Mouse (Mus musculus) c-Kit-positive CD71-positive TER-119-positive erythroid progenitor cells, embryonic 14.5 days (primary cell): ENCODE data around the gene Fut8.
"Not testable (repeated sequence)": the region's sequence is repeated elsewhere in the genome, so short reads cannot be mapped to it uniquely, and the experiment has no call there.

Experiments
- DNase-seq: peaks from one replicate; pipeline ENCODE4 v3.0.0-alpha.2; 2013; ENCODE audit warnings: low spot score

Fut8 gene

DNA sequence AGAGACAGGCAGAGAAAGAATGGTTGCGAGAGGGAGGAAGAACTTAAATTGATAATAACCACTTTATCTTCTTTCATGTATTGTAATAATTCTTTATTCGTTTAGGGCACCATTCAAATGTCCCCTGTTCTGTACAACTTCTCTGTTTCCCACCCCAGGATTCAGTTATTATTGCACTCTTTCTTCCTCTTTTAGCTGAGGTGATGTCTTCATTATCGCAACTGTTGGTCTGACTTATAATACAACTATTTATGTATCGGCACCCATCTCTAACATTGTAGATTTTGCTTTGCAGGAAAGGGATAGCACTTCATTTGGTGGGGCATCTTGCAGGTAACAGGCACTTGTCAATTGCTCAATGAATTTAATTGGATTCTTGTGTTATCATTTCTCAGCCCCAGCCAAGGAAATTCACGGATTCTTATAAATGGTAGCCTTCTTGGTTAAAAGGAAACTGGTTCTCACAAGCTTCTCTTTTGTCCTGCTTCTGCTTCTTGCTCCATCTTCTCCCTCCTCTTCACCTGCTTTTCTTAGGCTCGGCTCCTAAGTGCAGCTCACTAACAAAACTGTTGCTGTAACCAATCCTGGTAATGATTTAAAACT lies 15.6 kb upstream of the Fut8 start:
- DNase-seq, result no peak

DNA sequence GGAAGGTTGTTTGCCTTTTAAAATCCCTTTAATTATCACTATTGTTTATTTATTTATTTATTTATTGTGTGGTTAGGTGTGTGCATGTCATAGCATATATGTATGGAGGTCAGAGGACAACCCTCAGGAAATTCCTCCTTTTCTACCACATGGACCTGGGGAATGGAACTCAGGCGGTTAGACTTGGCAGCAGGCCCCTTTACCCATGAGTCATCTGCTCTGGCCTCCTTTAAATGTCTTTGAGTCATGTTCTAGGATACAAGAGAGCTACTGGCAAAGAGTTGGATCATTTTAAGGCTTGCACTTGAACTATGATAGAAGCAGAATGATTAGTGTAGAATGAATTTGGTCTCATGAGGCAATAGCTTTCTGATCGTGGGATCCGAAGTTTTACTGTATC lies 14.3 kb upstream of the Fut8 start:
- DNase-seq, result no peak

DNA sequence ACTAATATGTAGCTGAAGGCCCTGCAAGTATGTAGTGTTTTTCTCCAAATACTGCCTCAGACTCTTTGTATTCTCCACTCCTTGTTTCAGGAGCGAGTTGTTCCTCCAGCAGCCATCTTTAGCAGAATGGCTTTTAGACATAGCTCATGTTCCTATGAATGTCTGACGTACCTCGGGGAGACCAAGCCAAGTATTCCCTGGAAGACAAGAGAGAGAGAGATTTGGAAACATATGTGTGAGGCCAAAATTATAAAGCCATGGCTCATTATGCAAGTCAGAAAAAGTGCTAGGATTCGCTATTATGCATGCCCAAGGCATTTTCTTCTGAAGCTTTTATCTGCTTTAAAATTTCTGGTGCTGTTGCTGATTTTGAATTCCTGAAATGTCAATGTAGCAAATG lies 13.8 kb upstream of the Fut8 start:
- DNase-seq, result no peak

DNA sequence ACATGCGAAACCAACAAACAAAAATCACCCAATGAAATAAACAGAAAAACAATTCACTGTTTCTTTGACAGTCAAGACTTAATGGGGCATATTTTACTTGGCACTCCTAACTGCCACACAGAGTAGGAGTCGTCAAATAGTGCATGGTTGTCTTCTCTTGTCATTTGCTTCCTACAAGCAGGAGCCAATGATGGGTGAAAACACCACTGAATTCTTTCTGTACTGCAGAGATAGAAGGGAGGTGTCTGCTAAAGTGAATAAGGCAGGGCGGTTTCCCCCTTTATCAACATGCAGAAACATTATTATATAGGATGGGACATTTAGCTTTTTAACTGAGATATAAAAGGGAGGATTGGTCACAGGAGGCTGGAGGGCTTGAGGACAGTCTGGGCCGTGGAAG lies 13.0 kb upstream of the Fut8 start:
- peak; percentile 55 for DNase-seq

DNA sequence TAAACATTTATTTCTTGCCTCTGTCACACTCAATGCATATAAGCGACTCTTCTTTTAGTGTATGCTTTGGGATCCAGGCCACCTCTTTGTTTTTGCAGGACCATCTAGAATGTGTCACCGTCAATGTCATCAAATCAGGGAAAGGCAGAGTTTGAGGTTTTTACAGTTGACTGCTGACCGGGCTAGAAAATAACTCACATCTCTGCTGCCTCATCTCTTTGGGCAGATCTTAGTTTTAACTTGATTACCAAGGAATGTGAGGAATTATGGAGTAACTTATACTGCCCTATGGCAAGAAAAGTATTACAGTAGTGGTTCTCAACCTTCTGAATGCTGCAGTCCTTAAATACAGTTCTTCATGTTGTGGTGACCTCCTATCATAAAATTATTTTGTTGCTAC lies 12.2 kb upstream of the Fut8 start:
- DNase-seq, result no peak

DNA sequence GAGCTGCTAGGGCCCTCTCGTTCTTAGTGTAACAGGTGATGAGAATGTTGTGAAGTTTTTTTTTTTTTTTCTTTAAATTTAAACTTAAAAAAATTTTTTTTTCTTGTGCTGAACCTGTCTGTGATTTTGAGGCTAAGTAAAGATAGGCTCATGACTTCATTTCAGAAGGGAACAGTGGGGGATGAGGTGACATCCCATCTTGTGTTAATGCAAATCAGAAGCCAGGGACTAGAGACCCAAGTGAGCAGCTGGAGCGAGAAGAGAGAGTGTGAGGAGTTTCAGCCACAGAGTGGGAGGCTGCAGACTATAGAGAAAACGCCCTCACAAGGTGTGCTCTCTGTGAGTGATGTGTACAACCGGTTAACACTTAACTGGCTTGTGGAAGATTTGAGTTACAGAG lies 2.0 kb upstream of the Fut8 start:
- DNase-seq, result no peak

DNA sequence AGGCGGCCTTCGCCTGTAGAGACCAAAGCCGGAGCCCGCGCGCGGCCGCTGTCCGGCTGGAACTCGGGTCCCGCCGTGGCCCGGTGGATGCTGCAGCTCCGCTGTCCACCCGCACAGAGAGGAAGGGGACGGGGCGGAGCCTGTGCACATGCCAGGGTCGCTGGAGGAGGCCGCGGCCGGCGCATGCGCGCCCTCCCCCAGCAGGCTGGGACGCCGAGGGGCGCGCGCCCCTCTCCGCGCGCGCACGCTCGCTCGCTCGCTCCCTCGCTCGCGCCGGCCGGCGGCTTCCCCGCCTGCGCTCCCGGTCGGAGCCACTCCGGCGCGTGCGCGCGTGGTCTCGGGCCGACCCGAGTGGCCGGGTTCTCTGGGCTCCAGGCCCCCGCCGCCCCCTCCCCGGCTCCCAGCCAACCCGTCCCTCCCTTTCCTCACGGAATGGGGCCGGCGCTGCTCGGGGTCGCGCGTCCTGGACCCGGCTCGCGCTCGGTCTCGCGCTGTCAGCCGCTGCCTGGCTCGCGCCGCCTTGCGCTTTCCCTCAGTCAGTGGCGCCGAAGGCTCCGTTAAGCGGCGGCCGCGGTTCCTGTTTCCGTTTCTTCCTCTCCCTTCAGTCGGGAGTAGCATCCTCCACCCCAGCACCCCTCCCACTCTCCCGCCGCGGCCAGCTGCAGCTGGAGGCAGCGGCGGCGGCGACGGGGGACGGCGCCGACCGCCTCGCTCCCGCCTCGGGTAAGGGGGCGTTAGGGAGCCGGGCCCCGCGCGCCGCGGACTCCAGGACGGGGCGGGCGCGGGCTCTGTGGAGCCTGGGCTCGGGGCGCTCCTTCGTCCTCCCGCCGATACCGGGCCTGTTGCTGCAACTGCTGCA lies 835 bp downstream of the Fut8 start:
- peak; percentile 67 for DNase-seq

DNA sequence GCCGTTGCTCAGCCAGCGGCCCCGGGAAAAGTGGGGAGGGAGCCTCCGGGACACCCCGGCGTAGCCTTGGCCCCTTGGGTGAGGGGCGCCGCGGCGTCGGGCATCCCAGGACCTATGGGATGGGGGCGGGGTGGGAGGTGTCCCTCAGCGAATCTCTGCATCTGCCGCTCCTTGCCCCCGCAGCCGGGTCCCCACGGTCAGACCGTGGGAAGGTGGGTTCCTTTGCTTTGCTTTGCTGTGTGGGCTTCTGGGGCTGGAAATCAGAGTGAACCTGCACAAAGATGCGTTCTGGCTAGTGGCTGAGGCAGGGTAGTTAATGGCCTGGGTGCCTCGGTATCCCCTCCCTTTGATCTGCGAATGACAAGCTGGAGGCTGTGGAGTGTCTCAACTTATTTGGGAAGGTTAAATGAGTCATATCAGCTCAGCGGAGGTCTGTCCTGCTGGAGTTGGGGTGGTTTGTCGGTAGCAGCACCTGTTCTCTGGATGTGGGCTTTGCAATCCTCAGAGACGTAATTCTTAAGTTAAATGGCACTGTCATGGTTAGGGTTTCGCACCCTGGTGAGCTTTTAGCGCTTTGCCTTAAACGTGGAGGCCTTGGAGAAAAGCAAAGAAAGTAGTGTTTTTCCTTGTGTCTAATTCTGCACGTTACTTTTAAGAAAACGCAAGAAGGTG lies 1.6 kb downstream of the Fut8 start:
- DNase-seq, result peak; percentile 40

DNA sequence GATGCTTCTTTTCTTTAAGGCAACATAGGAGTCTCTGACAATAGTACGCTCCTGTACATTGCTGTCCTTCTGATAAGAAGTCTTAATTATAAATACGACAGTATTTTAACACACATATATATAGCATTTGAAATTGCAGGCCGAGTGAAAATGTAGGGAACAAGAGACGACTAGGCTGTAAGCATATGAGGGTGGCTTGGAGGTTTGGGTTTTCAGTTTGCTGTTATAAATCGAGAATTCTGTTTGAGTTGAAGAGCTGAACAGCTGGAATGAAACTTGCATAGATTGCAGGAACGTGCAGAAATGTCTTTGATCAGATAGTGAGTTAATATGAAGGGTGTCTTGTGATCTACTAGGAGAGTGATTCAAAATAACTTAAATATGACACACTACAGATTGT lies 2.4 kb downstream of the Fut8 start:
- DNase-seq, result peak; percentile 15

DNA sequence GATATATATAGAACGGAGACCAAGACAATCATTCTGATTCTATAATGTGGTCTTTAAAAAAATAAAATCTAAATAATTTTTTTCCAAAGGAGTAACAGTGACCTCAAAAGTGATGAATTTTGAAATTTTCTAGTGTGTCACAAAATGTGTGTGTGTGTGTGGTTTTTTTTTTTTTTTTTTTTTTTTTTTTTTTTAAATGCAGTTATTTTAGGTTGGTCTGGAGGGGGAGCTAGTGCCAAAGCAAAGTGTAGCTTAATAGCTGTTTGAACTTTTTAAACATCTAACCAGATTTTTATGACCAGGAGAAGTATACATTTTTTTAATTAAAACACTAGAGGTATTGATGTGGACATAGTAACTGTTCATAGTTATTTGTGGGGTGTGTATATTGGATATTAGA lies 2.9 kb downstream of the Fut8 start:
- peak; percentile 33 for DNase-seq

DNA sequence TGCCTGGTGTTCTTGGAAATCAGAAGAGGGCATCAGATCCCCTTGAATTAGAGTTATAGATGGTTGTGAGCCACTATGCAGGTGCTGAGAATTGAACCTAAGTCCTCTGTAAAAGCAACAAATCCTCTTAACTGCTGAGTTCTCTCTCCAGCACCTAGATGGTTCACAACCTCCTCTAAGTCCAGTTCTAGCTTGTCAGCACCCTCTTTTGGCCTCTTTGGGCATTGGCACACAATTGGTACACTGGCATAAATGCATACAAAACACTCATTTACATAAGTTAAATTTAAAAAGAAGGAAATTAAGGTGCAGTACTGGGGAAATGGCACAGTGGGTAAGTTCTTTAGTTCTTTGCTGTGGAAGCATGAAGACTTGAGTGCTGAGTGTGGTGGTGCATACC lies 24.7 kb downstream of the Fut8 start:
- peak; percentile 12 for DNase-seq

DNA sequence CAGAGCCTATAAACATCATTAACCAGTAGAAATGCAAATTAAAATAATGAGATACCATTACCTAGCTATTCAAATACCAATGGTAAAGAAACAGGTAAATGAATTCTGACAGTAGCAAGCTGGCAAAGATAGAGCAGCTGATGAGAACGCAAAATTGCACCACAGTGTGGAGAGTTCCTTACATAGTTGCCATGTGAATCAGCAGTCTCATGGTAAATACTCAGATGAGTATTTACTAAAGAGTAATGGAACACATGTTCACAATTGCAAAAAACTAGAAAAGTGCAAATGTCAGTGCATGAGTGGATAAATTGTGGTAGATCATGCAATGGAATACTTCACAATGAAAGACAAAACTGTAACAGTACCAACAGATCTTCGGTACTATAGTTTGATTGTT lies 25.9 kb downstream of the Fut8 start:
- DNase-seq, result no peak

DNA sequence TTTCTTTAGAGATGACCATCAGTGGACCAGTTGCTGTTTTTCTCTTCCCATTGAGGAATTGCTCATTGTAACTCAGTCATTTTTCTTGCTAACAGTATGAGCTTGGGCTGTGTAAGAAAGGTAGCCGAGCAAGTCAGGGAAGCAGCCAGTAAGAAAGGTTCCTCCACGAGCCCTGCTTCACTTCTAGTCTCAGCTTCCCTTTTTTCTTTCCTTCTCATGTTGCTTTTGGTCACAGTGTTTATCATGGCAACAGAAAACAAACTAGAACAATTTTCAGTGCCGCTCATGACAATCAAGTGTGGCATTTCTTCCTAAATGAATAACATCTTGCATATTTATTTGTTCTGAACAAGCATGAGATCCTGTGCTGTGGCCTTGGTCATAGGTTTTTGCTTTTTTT lies 32.8 kb downstream of the Fut8 start:
- DNase-seq, result no peak

DNA sequence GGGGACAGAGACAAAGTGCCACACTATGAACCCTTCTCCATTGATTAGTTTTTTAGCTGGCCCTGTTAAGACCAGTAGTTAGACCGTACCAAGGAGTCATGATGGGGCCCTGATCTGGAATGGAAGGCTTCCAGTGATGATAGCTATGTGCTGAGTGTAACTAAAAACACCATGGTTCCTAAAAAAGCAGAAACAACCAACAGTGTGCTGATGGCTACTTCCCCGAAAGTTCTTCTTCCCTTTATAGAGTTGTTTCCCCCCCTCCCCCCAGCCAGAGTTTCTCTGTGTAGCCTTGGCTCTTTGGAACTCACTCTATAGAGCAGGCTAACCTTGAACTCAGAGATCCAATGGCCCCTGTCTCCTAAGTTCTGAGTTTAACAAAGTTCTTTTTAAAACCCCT lies 50.6 kb downstream of the Fut8 start:
- no peak for DNase-seq

DNA sequence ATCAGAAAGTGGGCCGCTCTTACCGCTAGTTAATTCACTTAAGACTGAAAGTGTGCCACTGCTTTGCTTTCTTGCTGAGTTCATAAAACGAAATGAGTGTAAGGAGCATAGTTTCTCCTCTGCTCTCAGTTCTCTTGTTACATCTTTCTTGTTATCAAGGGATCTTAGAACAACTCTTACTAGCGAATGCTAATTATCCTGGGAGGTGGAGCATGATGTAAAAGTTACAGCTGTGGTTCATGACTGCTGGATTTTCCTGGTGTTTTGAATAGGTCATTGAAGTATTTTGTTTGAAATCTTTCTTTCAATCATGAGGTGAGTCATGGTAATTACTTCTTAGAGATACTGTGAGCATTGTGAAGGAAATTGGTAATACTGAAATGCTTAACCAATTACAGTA lies 53.1 kb downstream of the Fut8 start:
- no peak for DNase-seq

DNA sequence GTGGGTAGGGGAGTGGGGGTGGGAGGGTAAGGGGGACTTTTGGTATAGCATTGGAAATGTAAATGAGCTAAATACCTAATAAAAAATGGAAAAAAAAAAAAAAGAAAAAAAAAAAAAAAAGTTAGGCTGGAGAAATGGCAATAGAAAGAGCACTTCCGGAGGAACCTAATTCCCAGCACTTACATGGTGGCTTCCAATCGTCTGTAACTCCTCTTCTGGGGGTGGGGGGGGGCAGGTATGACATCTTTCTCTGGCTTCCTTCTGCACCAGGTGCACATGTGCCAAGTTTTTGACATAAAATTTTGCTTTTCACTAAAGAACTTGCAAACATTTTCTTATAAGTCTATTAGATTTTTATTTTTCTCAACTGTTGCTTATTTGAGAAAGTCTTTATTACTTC lies 53.9 kb downstream of the Fut8 start:
- DNase-seq, result not testable (repeated sequence)

DNA sequence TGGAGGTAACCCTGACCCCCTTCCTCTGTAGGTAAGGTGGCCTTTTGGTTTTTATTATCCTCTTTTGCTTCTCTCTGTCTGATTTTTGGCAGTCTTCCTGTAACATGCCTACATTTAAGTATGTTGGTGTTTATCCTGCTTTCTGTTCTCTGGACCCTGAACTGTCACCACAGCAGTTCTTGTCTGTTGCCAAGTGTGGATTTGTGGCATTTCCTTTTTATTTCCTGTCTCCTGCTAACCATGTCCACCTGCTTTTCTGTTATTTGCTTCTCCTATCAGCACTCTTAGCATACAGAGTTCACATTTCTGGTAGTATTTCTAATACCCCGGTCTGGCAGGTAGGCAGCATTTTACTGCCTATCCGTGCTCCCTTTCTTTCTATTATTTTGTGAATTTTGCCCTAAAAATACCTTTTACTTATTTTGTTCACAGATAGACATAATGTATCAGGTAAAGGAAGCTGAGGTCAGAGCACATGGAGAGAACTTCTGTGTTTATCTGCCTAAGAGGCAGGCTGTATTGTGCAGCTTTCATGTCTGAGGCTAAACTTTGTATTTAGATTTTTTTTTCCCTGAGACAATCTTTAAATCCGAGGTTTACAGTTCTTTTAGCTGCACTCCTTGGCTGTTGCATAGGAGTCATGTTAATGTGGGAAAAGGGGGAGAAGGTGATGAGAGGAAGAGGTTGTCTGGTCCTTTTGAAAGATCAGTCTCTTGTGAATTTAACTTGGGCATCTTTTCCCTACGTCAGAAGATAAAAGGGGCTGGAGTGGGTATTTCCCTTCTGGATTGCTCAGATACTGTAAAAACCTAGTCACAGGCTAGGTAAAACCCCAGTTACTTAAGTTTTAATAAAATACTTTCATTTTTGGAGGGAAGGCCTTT lies 54.7 kb downstream of the Fut8 start:
- DNase-seq, result no peak

DNA sequence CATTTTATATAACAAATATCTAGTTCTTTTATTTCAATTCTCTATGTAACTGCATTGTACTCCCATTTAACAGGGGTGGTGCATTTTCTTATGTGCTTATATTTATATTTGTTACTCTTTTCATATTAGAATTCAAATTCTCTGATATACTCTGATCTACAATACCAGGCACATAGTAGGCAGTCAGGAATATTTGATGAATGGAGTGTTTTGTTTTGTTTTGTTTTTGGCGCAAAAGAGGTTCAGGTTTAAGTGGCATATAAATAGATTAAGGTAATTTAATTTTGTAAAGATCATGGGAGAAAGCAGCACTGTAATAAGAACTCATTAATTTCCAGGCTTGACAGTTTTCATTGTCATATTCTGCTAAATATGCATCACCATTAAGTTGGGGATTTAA lies 58.2 kb downstream of the Fut8 start:
- DNase-seq, result no peak

DNA sequence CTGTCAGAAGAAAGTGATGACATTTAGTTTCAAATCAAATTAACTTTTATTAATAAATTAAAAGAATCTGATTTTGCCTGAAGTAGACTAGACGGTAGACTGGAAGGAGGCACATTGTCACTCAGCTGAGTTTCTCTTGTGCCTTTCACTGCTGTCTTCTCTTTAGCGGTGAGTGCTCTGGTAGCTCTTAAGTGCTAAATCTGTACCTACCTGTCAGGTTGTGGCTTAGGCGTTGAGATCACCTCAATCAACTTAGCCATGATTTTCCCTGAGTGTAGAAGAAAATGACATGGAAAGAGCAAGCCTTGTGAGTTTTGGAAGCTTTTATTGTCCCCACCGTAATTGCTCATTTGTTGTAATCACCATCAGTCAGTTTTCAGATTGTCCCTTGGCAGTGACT lies 59.2 kb downstream of the Fut8 start:
- no peak for DNase-seq

DNA sequence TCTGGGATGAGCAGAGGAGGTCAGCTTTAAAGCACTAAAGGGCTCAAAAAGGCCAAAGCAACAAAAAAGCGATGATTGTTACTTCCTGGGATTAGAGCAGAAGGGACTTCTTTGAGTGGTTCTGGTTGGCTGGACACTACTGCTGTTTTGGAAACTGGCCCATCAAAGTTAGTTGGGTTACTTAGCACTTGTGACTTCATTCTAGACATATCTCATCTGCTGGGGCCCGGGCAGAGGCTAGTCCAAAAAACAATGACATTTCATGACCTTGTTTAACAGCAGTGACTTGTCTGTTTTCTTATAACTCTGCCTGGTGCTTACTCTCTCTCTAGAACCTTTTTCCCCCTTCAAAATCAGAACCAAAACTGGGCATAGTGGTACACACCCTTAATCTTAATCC lies 59.9 kb downstream of the Fut8 start:
- DNase-seq, result no peak

DNA sequence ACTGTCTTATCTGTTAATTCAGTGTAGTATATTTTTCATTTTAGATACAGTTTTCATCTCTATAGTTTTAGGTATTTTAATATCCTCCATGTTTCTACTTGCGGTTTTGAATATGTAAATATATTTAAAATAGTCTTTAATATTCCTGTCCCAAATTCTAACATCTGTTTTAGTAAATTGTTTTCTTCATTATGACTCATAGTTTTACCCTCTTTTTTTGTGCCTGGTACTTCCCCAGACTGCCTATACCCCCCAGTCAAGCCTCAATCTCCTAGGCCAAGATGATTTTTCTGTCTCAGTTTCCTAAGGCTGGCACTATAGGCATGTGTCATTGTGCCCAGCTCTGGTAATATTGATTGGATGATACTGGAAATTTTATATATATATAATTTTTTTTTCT lies 64.1 kb downstream of the Fut8 start:
- DNase-seq, result no peak

DNA sequence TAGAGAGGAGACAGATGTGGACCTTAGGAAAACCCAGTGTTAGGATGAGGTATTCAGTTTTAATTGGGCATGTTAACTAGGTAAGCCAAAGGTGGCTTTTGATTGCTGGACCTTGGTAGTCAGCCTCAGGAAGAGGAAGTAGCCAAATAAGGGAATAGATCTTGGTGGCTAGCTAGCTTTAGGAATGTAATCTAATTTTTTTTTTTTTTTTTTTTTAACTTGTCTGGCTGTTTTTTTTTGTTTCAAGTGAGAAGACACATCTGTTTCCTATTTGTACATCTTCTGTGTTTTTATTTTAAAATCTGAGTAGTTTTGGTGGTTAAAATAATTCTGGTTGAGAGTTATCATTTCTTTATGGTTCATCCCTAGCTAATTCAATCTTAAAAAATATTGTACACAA lies 65.4 kb downstream of the Fut8 start:
- no peak for DNase-seq
